Mouse (Mus musculus): ENCODE data around the gene Gabrb2. TPM values are rescaled to one million over a fixed set of nuclear protein-coding genes. Genes with fewer than 3 reads are reported as not detected.

The Gabrb2 gene
- polyA plus RNA-seq, 1 experiment from 2014 or later: 1.2 TPM

- Histone ChIP-seq H3K9me3 (ENCODE audit: low read depth, low read length) (no peaks in the 10 kb centered on the region), H3K4me3 (ENCODE audit: low read depth, low read length) (no peak overlapping the region), H3K9ac (no peak overlapping the region), H3K36me3 (ENCODE audit: insufficient read depth) (no peaks in the 10 kb centered on the region), H3K27me3 (ENCODE audit: insufficient read depth, low read length) (no peaks in the 10 kb centered on the region), H3K27ac (ENCODE audit: low read depth) (no peak overlapping the region), H3K4me1 (ENCODE audit: insufficient read depth) (no peaks in the 10 kb centered on the region), H3K4me2 (no peak overlapping the region)
- ATAC-seq (ENCODE audit: insufficient read depth): no peak
- WGBS: 80% methylated on average over 3 of the region's 3 CpGs
- no peak for DNase-seq
- no peak for TF ChIP-seq CTCF (IDR thresholded peaks at IDR 0.05; ENCODE audit: low read depth)
These were observed 48.8 kb downstream of the Gabrb2 start for GRCm38 (mm10) chr11:42468381-42468780.

- H3K36me3 ChIP-seq (ENCODE audit: insufficient read depth): no peaks in the 10 kb centered on the region
- H3K4me2 ChIP-seq: no peak overlapping the region
- DNase-seq: no peak
- H3K4me3 ChIP-seq (ENCODE audit: low read depth, low read length): no peak overlapping the region
- no peak for ATAC-seq (ENCODE audit: insufficient read depth)
- H3K4me1 ChIP-seq (ENCODE audit: insufficient read depth): no peaks in the 10 kb centered on the region
- no peaks in the 10 kb centered on the region for H3K27me3 ChIP-seq (ENCODE audit: insufficient read depth, low read length)
- TF ChIP-seq CTCF (IDR thresholded peaks at IDR 0.05; ENCODE audit: low read depth): no peak
- no peaks in the 10 kb centered on the region for H3K9me3 ChIP-seq (ENCODE audit: low read depth, low read length)
- H3K27ac ChIP-seq (ENCODE audit: low read depth): no peak overlapping the region
- no peak overlapping the region for H3K9ac ChIP-seq
- WGBS: 68% methylated on average over 3 of the region's 3 CpGs
These were observed 55.0 kb downstream of the Gabrb2 start for GRCm38 (mm10) chr11:42474523-42474922.

- H3K9me3 ChIP-seq (ENCODE audit: low read depth, low read length): no peaks in the 10 kb centered on the region
- H3K4me2 ChIP-seq: no peak overlapping the region
- no peak overlapping the region for H3K4me3 ChIP-seq (ENCODE audit: low read depth, low read length)
- TF ChIP-seq CTCF (IDR thresholded peaks at IDR 0.05; ENCODE audit: low read depth): no peak
- no peaks in the 10 kb centered on the region for H3K27me3 ChIP-seq (ENCODE audit: insufficient read depth, low read length)
- no peaks in the 10 kb centered on the region for H3K4me1 ChIP-seq (ENCODE audit: insufficient read depth)
- no peak overlapping the region for H3K27ac ChIP-seq (ENCODE audit: low read depth)
- DNase-seq (no peak), ATAC-seq (ENCODE audit: insufficient read depth) (no peak)
- no peaks in the 10 kb centered on the region for H3K36me3 ChIP-seq (ENCODE audit: insufficient read depth)
- no peak overlapping the region for H3K9ac ChIP-seq
These were observed 68.1 kb downstream of the Gabrb2 start for GRCm38 (mm10) chr11:42487625-42488024.

- TF ChIP-seq CTCF (IDR thresholded peaks at IDR 0.05; ENCODE audit: low read depth): no peak
- no peak for DNase-seq
- no peak for ATAC-seq (ENCODE audit: insufficient read depth)
These were observed 81.6 kb downstream of the Gabrb2 start for GRCm38 (mm10) chr11:42501166-42501565.

GRCm38 (mm10) chr11:42505436-42505835 lies 85.9 kb downstream of the Gabrb2 start:
- no peaks in the 10 kb centered on the region for H3K27me3 ChIP-seq (ENCODE audit: insufficient read depth, low read length)
- 85% methylated on average over 2 of the region's 2 CpGs for WGBS

More at GRCm38 (mm10) chr11:42501166-42501565, 81.6 kb downstream of the Gabrb2 start:
- no peak overlapping the region for H3K4me2 ChIP-seq
- H3K27me3 ChIP-seq (ENCODE audit: insufficient read depth, low read length): no peaks in the 10 kb centered on the region
- H3K4me3 ChIP-seq (ENCODE audit: low read depth, low read length): no peak overlapping the region
- no peak overlapping the region for H3K9ac ChIP-seq
- no peaks in the 10 kb centered on the region for H3K4me1 ChIP-seq (ENCODE audit: insufficient read depth)
- no peak overlapping the region for H3K27ac ChIP-seq (ENCODE audit: low read depth)
- H3K36me3 ChIP-seq (ENCODE audit: insufficient read depth): no peaks in the 10 kb centered on the region
- no peaks in the 10 kb centered on the region for H3K9me3 ChIP-seq (ENCODE audit: low read depth, low read length)

GRCm38 (mm10) chr11:42505911-42506310 lies 86.4 kb downstream of the Gabrb2 start:
- Histone ChIP-seq H3K27me3 (ENCODE audit: insufficient read depth, low read length) (no peaks in the 10 kb centered on the region), H3K9me3 (ENCODE audit: low read depth, low read length) (no peaks in the 10 kb centered on the region), H3K9ac (no peak overlapping the region), H3K4me3 (ENCODE audit: low read depth, low read length) (no peak overlapping the region), H3K4me1 (ENCODE audit: insufficient read depth) (no peaks in the 10 kb centered on the region), H3K36me3 (ENCODE audit: insufficient read depth) (no peaks in the 10 kb centered on the region), H3K27ac (ENCODE audit: low read depth) (no peak overlapping the region), H3K4me2 (no peak overlapping the region)
- no peak for TF ChIP-seq CTCF (IDR thresholded peaks at IDR 0.05; ENCODE audit: low read depth)
- WGBS: 65% methylated on average over 1 of the region's 1 CpGs
- no peak for ATAC-seq (ENCODE audit: insufficient read depth)
- no peak for DNase-seq

More at GRCm38 (mm10) chr11:42505436-42505835, 85.9 kb downstream of the Gabrb2 start:
- no peak for TF ChIP-seq CTCF (IDR thresholded peaks at IDR 0.05; ENCODE audit: low read depth)
- no peaks in the 10 kb centered on the region for H3K9me3 ChIP-seq (ENCODE audit: low read depth, low read length)
- no peaks in the 10 kb centered on the region for H3K4me1 ChIP-seq (ENCODE audit: insufficient read depth)
- no peak overlapping the region for H3K9ac ChIP-seq
- DNase-seq (no peak), ATAC-seq (ENCODE audit: insufficient read depth) (no peak)
- no peak overlapping the region for H3K4me3 ChIP-seq (ENCODE audit: low read depth, low read length)
- H3K4me2 ChIP-seq: no peak overlapping the region
- no peaks in the 10 kb centered on the region for H3K36me3 ChIP-seq (ENCODE audit: insufficient read depth)
- H3K27ac ChIP-seq (ENCODE audit: low read depth): no peak overlapping the region

GRCm38 (mm10) chr11:42521960-42522359 lies 102.4 kb downstream of the Gabrb2 start:
- DNase-seq (no peak), ATAC-seq (ENCODE audit: insufficient read depth) (no peak)
- Histone ChIP-seq H3K4me3 (ENCODE audit: low read depth, low read length) (no peak overlapping the region), H3K9me3 (ENCODE audit: low read depth, low read length) (no peaks in the 10 kb centered on the region), H3K27ac (ENCODE audit: low read depth) (no peak overlapping the region), H3K27me3 (ENCODE audit: insufficient read depth, low read length) (no peaks in the 10 kb centered on the region), H3K36me3 (ENCODE audit: insufficient read depth) (no peaks in the 10 kb centered on the region), H3K4me1 (ENCODE audit: insufficient read depth) (no peaks in the 10 kb centered on the region), H3K9ac (no peak overlapping the region), H3K4me2 (no peak overlapping the region)
- WGBS: 78% methylated on average over 2 of the region's 2 CpGs
- no peak for TF ChIP-seq CTCF (IDR thresholded peaks at IDR 0.05; ENCODE audit: low read depth)

All from lung, embryonic 14.5 days (tissue).